Mouse (Mus musculus): ENCODE measurements around the gene Hopx. TPM values are rescaled to one million over a fixed set of nuclear protein-coding genes. Genes with fewer than 3 reads are reported as not detected.

Gene Hopx
- polyA plus RNA-seq, 1 experiment from 2014 or later, result 2.8 TPM

- ATAC-seq (ENCODE audit: low read depth), result no peak
Measured at GRCm38 (mm10) chr5:77129907-77130306, 15.0 kb upstream of the Hopx start.

DNA sequence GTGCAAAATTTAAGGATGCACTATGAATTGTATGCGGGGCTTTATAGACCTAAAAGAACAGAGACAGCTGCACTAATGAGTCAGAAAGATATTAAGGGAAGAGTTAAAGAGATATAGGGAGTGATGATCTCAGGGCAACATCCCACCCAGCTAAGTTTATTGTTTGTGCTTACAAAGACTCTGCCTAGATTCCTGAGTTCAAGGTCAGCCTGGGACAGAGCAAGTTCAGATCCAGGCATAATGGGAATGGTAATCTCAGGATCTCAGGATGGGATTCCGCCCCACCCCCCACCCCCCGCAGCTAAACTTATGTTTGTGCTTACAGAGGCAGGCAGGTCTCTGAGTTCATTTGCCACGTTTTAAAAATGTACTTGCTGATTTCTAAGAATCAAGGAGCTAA lies 13.9 kb upstream of the Hopx start:
- WGBS, result 85% methylated on average over 4 of the region's 4 CpGs
- Histone ChIP-seq H3K27me3 (replicated peaks; ENCODE audit: control insufficient read depth, insufficient read depth, low read length) (no peaks in the 10 kb centered on the region), H3K9ac (ENCODE audit: low read depth, low read length) (no peak overlapping the region), H3K4me1 (ENCODE audit: control insufficient read depth, insufficient read depth, low read length) (peaks cover 4% of the 10 kb centered on the region; the same call in 1 of the 2 replicates), H3K27ac (replicated peaks; ENCODE audit: low read depth, low read length) (no peak overlapping the region), H3K36me3 (ENCODE audit: control insufficient read depth, insufficient read depth, low read length) (no peaks in the 10 kb centered on the region), H3K4me2 (ENCODE audit: low read depth, low read length) (no peak overlapping the region), H3K4me3 (ENCODE audit: low read depth, low read length) (no peak overlapping the region), H3K9me3 (ENCODE audit: control insufficient read depth, low read length) (peaks cover 9% of the 10 kb centered on the region)
- DNase-seq (ENCODE audit: low spot score) (no peak), ATAC-seq (ENCODE audit: low read depth) (no peak)

More at GRCm38 (mm10) chr5:77129907-77130306, 15.0 kb upstream of the Hopx start:
- Histone ChIP-seq H3K9me3 (ENCODE audit: control insufficient read depth, low read length) (peaks cover 9% of the 10 kb centered on the region), H3K4me3 (ENCODE audit: low read depth, low read length) (no peak overlapping the region), H3K27ac (replicated peaks; ENCODE audit: low read depth, low read length) (no peak overlapping the region), H3K4me1 (ENCODE audit: control insufficient read depth, insufficient read depth, low read length) (no peaks in the 10 kb centered on the region), H3K27me3 (replicated peaks; ENCODE audit: control insufficient read depth, insufficient read depth, low read length) (no peaks in the 10 kb centered on the region), H3K9ac (ENCODE audit: low read depth, low read length) (no peak overlapping the region), H3K36me3 (ENCODE audit: control insufficient read depth, insufficient read depth, low read length) (no peaks in the 10 kb centered on the region), H3K4me2 (ENCODE audit: low read depth, low read length) (no peak overlapping the region)
- WGBS, result 66% methylated on average over 2 of the region's 2 CpGs
- DNase-seq (ENCODE audit: low spot score), result no peak

GRCm38 (mm10) chr5:77126415-77126968 lies 11.6 kb upstream of the Hopx start:
- WGBS, result 80% methylated on average over 3 of the region's 3 CpGs

DNA sequence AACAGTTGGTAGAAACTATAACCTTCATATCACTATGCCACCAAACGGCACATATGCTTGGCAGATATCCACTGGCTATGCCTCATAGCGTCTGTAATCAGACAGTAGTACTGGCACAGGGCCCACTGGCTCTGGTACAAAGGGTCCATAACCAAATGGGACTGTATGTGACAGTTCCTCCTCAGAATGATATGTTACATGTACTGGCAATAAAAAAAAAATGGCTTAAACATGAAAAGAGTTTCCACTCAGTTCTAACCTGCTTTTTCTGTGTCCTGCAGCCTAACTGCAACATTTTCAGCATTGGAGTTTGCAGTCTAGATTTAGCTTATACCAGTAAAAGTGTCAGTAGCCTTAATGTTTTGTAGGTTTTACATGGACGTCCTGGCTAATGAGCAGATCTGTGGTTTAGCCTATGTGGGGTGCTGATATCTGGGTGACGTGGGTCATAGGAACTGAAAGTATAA lies 9.9 kb upstream of the Hopx start:
- DNase-seq (ENCODE audit: low spot score) (peak; percentile 55), ATAC-seq (ENCODE audit: low read depth) (no peak)
- Histone ChIP-seq H3K27me3 (replicated peaks; ENCODE audit: control insufficient read depth, insufficient read depth, low read length) (no peaks in the 10 kb centered on the region), H3K27ac (replicated peaks; ENCODE audit: low read depth, low read length) (no peak overlapping the region), H3K4me3 (ENCODE audit: low read depth, low read length) (no peak overlapping the region), H3K4me2 (ENCODE audit: low read depth, low read length) (no peak overlapping the region), H3K9me3 (ENCODE audit: control insufficient read depth, low read length) (peaks cover 9% of the 10 kb centered on the region), H3K9ac (ENCODE audit: low read depth, low read length) (no peak overlapping the region), H3K4me1 (ENCODE audit: control insufficient read depth, insufficient read depth, low read length) (peaks cover 23% of the 10 kb centered on the region), H3K36me3 (ENCODE audit: control insufficient read depth, insufficient read depth, low read length) (no peaks in the 10 kb centered on the region)
- WGBS, result 54% methylated on average over 4 of the region's 4 CpGs

More at GRCm38 (mm10) chr5:77126415-77126968, 11.6 kb upstream of the Hopx start:
- Histone ChIP-seq H3K9ac (ENCODE audit: low read depth, low read length) (no peak overlapping the region), H3K4me1 (ENCODE audit: control insufficient read depth, insufficient read depth, low read length) (peaks cover 23% of the 10 kb centered on the region), H3K36me3 (ENCODE audit: control insufficient read depth, insufficient read depth, low read length) (no peaks in the 10 kb centered on the region), H3K27me3 (replicated peaks; ENCODE audit: control insufficient read depth, insufficient read depth, low read length) (no peaks in the 10 kb centered on the region), H3K4me2 (ENCODE audit: low read depth, low read length) (no peak overlapping the region), H3K9me3 (ENCODE audit: control insufficient read depth, low read length) (peaks cover 9% of the 10 kb centered on the region), H3K4me3 (ENCODE audit: low read depth, low read length) (no peak overlapping the region), H3K27ac (replicated peaks; ENCODE audit: low read depth, low read length) (no peak overlapping the region)
- ATAC-seq (ENCODE audit: low read depth) (no peak), DNase-seq (ENCODE audit: low spot score) (no peak)

DNA sequence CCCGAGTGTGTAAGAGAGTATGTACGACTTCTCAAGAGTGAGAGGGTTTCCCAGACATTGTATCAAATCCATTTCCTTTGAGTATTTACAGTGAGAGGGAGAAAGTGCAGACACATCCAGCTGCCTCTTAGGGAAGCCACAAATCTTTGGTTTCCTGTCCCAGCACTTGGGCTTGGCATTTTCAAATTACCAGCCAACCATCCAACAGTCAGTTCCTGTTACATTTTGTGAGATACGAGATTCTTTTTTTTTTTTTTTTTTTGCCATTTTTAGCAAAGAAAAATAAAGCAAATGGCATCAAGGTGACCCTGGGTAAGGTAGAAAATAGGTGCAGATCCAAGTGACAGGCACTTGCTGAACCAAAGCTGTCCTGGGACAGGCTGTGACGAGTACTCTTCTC lies 9.2 kb upstream of the Hopx start:
- ATAC-seq (ENCODE audit: low read depth) (no peak), DNase-seq (ENCODE audit: low spot score) (peak; percentile 34)
- H3K9me3 ChIP-seq (ENCODE audit: control insufficient read depth, low read length), result peaks cover 9% of the 10 kb centered on the region
- peak overlapping the region; percentile 59; the same call in 1 of the 2 replicates for H3K27ac ChIP-seq (replicated peaks; ENCODE audit: low read depth, low read length)
- no peaks in the 10 kb centered on the region for H3K27me3 ChIP-seq (replicated peaks; ENCODE audit: control insufficient read depth, insufficient read depth, low read length)
- peaks cover 23% of the 10 kb centered on the region for H3K4me1 ChIP-seq (ENCODE audit: control insufficient read depth, insufficient read depth, low read length)
- no peak overlapping the region for H3K4me2 ChIP-seq (ENCODE audit: low read depth, low read length)
- WGBS, result 47% methylated on average over 4 of the region's 4 CpGs
- no peak overlapping the region for H3K9ac ChIP-seq (ENCODE audit: low read depth, low read length)
- H3K4me3 ChIP-seq (ENCODE audit: low read depth, low read length), result no peak overlapping the region
- no peaks in the 10 kb centered on the region for H3K36me3 ChIP-seq (ENCODE audit: control insufficient read depth, insufficient read depth, low read length)

- H3K36me3 ChIP-seq (ENCODE audit: control insufficient read depth, insufficient read depth, low read length), result no peaks in the 10 kb centered on the region
- no peak overlapping the region for H3K27ac ChIP-seq (replicated peaks; ENCODE audit: low read depth, low read length)
- ATAC-seq (ENCODE audit: low read depth) (no peak), DNase-seq (ENCODE audit: low spot score) (peak; percentile 37)
- H3K4me2 ChIP-seq (ENCODE audit: low read depth, low read length), result no peak overlapping the region
- H3K9ac ChIP-seq (ENCODE audit: low read depth, low read length), result no peak overlapping the region
- 57% methylated on average over 9 of the region's 9 CpGs for WGBS
- peaks cover 3% of the 10 kb centered on the region for H3K9me3 ChIP-seq (ENCODE audit: control insufficient read depth, low read length)
- H3K27me3 ChIP-seq (replicated peaks; ENCODE audit: control insufficient read depth, insufficient read depth, low read length), result no peaks in the 10 kb centered on the region
- H3K4me1 ChIP-seq (ENCODE audit: control insufficient read depth, insufficient read depth, low read length), result peaks cover 23% of the 10 kb centered on the region
- no peak overlapping the region for H3K4me3 ChIP-seq (ENCODE audit: low read depth, low read length)
Measured at GRCm38 (mm10) chr5:77123597-77123996, 8.7 kb upstream of the Hopx start.

DNA sequence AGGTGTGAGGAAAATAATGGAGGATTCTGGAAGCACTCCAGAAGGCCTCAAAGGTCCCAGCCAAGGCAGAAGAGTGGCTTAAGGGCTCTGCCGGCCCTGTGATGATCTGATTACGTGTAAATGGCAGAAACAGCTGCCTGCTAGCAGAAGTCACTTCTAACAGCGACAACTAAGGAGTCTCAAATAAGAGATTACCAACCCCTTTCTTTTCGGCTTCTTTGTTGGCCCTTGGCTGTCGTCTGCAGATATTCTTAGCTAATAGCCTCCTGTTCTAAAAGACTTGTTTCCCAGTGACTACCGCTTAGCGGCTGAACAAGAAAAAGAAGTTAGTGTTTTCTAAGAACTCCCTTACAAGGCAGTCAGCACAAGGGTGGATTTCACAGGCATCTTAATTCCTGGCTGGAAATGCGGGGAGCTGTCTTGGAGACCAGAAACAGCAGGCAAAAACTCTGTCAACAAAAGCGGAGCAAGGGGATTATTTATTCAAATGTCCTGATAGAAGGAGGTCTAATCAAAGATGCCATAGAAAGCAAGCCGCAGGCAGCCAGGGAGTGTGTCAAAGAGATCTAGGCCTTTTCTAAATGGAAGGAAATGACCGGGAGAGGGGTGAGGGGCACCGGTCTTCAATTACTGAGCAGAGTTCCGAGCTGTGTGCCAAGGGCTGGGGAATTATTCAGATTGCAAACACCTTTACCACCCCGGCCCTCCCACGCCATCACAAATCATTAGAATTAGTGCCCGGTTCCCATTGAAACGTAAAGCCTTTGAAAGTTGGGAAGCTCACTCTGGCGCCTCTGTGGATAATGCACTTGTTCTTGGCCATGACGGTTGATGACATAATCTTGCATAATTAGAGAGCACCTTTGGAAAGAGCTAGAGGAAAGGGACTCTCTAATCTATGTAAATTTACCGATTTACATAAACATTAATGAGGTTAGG lies 7.6 kb upstream of the Hopx start:
- Histone ChIP-seq H3K27me3 (replicated peaks; ENCODE audit: control insufficient read depth, insufficient read depth, low read length) (no peaks in the 10 kb centered on the region), H3K4me2 (ENCODE audit: low read depth, low read length) (peak overlapping the region; percentile 18; the same call in 1 of the 2 replicates), H3K9me3 (ENCODE audit: control insufficient read depth, low read length) (no peaks in the 10 kb centered on the region), H3K4me1 (ENCODE audit: control insufficient read depth, insufficient read depth, low read length) (peaks cover 23% of the 10 kb centered on the region), H3K4me3 (ENCODE audit: low read depth, low read length) (no peak overlapping the region), H3K9ac (ENCODE audit: low read depth, low read length) (no peak overlapping the region), H3K27ac (replicated peaks; ENCODE audit: low read depth, low read length) (peak overlapping the region; percentile 46), H3K36me3 (ENCODE audit: control insufficient read depth, insufficient read depth, low read length) (no peaks in the 10 kb centered on the region)
- ATAC-seq (ENCODE audit: low read depth) (peak; percentile 57; the same call in 1 of the 2 replicates), DNase-seq (ENCODE audit: low spot score) (peak; percentile 59)
- 13% methylated on average over 20 of the region's 20 CpGs for WGBS

DNA sequence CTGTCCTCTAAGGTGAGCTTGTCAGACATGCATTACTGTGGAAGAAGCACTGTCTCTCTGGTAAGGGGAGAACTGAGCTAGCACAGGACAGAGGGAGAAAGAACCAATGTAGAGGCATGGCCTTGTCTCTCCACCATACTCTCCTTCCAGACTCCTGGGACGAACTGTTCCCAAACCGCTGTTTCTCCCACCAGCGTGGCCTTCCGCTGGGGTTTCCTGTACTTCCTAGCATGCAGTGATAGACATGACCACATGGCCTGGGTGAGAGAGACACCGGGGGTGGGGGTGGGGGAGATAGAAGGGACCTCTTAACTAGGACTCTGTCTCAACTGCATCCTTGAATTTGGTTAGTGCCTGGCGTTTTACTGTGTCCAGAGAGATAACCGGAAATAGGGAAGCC lies 5.8 kb upstream of the Hopx start:
- H3K4me3 ChIP-seq (ENCODE audit: low read depth, low read length), result no peak overlapping the region
- H3K36me3 ChIP-seq (ENCODE audit: control insufficient read depth, insufficient read depth, low read length), result no peaks in the 10 kb centered on the region
- H3K9ac ChIP-seq (ENCODE audit: low read depth, low read length), result no peak overlapping the region
- ATAC-seq (ENCODE audit: low read depth), result no peak
- DNase-seq (ENCODE audit: low spot score), result no peak
- 88% methylated on average over 7 of the region's 7 CpGs for WGBS
- H3K27me3 ChIP-seq (replicated peaks; ENCODE audit: control insufficient read depth, insufficient read depth, low read length), result no peaks in the 10 kb centered on the region
- peaks cover 24% of the 10 kb centered on the region for H3K4me1 ChIP-seq (ENCODE audit: control insufficient read depth, insufficient read depth, low read length)
- H3K9me3 ChIP-seq (ENCODE audit: control insufficient read depth, low read length), result no peaks in the 10 kb centered on the region
- H3K27ac ChIP-seq (replicated peaks; ENCODE audit: low read depth, low read length), result no peak overlapping the region
- no peak overlapping the region for H3K4me2 ChIP-seq (ENCODE audit: low read depth, low read length)
